ENCODE assay signal across 23 mouse cellular contexts in genomic region chr10:111471166-111471565, GRCm38 (mm10). TPM values are rescaled to one million over a fixed set of nuclear protein-coding genes. Genes with fewer than 3 reads are reported as not detected.
DNase-seq lines count a peak whose midpoint lies in the region; ATAC-seq and TF ChIP-seq lines count a peak whose summit lies in the region.
"Had no signal": no experiment of that assay in that cellular context is flagged by ENCODE, and none has a peak within 500 bp of the region (broad histone marks: within the 10 kb centered on the region; RNA-seq: fewer than 3 reads in every experiment).

No protein-coding gene starts in this region.

- TF ChIP-seq CTCF in liver, adult 2 months (IDR thresholded peaks at IDR 0.05; ENCODE audit: low read depth, low read length) = no peak

- H3K27me3 ChIP-seq in liver, adult 2 months (ENCODE audit: control insufficient read depth, insufficient read depth, low read length) = no peaks in the 10 kb centered on the region
- H3K27me3 ChIP-seq in liver, embryonic 12.5 days (replicated peaks) = no peaks in the 10 kb centered on the region
- H3K27me3 ChIP-seq: heart, embryonic 13.5 days; limb, embryonic 15.5 days; midbrain, embryonic 13.5 days; Patski had no signal

- DNase-seq in liver, adult 2 months (ENCODE audit: extremely low read depth, low read depth, low spot score) = peak; percentile 50
- peak; percentile 96 for DNase-seq in MEL-GATA-1-ER (ENCODE audit: extremely low read depth, low read depth)
- peak; percentile 16 to 28 for DNase-seq in monocyte, adult 2 months (ENCODE audit: low read depth in 1 of 2, low spot score in 2 of 2)
- peak; percentile 82 to 86 for DNase-seq in spleen, postnatal 36 days (ENCODE audit: low spot score in 2 of 2)
- no peak for DNase-seq in cerebellum, postnatal 36 days
- DNase-seq in kidney, adult 18-20 months = no peak
- DNase-seq in ovary, postnatal 36 days (ENCODE audit: low spot score) = no peak
- DNase-seq: adrenal gland, postnatal 10 days; cerebellum, adult 11 months; cerebellum, postnatal 10 days; gastrocnemius, adult 2 months; heart, postnatal 4 days; kidney, adult 11 months; kidney, postnatal 14 days; liver, postnatal 0 days; retina, postnatal 1 day; thymus, postnatal 36 days had no signal

- H3K9me3 ChIP-seq in liver, embryonic 12.5 days (replicated peaks) = no peaks in the 10 kb centered on the region
- H3K9me3 ChIP-seq: forebrain, embryonic 10.5 days; heart, embryonic 13.5 days; limb, embryonic 15.5 days; midbrain, embryonic 13.5 days had no signal

- no peak overlapping the region for H3K4me3 ChIP-seq in liver, adult 2 months (ENCODE audit: insufficient read depth, low read depth, low read length)
- H3K4me3 ChIP-seq in liver, embryonic 12.5 days = no peak overlapping the region
- H3K4me3 ChIP-seq: forebrain, embryonic 10.5 days; gastrocnemius, adult 2 months; heart, embryonic 13.5 days; limb, embryonic 15.5 days; midbrain, embryonic 13.5 days had no signal

- H3K4me1 ChIP-seq in liver, adult 2 months (ENCODE audit: control insufficient read depth, insufficient read depth, low read length) = peaks cover 3% of the 10 kb centered on the region; the same call in 1 of the 2 replicates
- H3K4me1 ChIP-seq in liver, embryonic 12.5 days = peaks cover 37% of the 10 kb centered on the region

- no peak overlapping the region for H3K4me2 ChIP-seq in liver, embryonic 12.5 days
- H3K4me2 ChIP-seq: heart, embryonic 13.5 days; limb, embryonic 15.5 days; midbrain, embryonic 13.5 days had no signal

- no peak overlapping the region for H3K27ac ChIP-seq in liver, adult 2 months (replicated peaks; ENCODE audit: insufficient read depth, low read depth, low read length)
- no peak overlapping the region for H3K27ac ChIP-seq in liver, embryonic 12.5 days
- H3K27ac ChIP-seq: gastrocnemius, adult 2 months; heart, embryonic 13.5 days; limb, embryonic 15.5 days had no signal

- ATAC-seq in liver, embryonic 12.5 days = no peak
- ATAC-seq: liver, postnatal 0 days; midbrain, embryonic 13.5 days; Patski had no signal

- WGBS in liver, adult 2 months = 61% methylated on average over 9 of the region's 9 CpGs
- WGBS in liver, embryonic 12.5 days (ENCODE audit: insufficient replicate concordance) = 49% methylated on average over 9 of the region's 9 CpGs

- TF ChIP-seq POLR2A in liver, adult 2 months (IDR thresholded peaks at IDR 0.05; ENCODE audit: extremely low read depth, insufficient read depth, low read length) = no peak

- H3K36me3 ChIP-seq in liver, adult 2 months (ENCODE audit: control insufficient read depth, insufficient read depth, low read length) = no peaks in the 10 kb centered on the region
- H3K36me3 ChIP-seq in liver, embryonic 12.5 days = peaks cover 9% of the 10 kb centered on the region
- H3K36me3 ChIP-seq: limb, embryonic 15.5 days; midbrain, embryonic 13.5 days had no signal

- H3K79me2 ChIP-seq in liver, adult 2 months (ENCODE audit: control insufficient read depth, insufficient read depth, low read length) = peaks cover 10% of the 10 kb centered on the region

- H3K9ac ChIP-seq in liver, adult 2 months (ENCODE audit: low read depth, low read length) = no peak overlapping the region
- H3K9ac ChIP-seq in liver, embryonic 12.5 days = no peak overlapping the region
- H3K9ac ChIP-seq: heart, embryonic 13.5 days; limb, embryonic 15.5 days; liver, postnatal 0 days; midbrain, embryonic 13.5 days had no signal

RNA-seq across cellular contexts. Expression of gene Nap1l1, which starts 1.9 kb away (rescaled TPM):
- 22.8 and 27.8 TPM in 2 replicates for total RNA-seq in liver, adult 2 months (2014; rRNA removed)
- 3.7 TPM in 2 replicates for polyA plus RNA-seq in liver, adult 2 months (2012; rRNA removed)
- polyA plus RNA-seq in liver, embryonic 12.5 days (2016; fragmentation: Nextera tagmentation; extraction: Ambion mirVana) = 174 and 178 TPM in 2 replicates

RNA-seq across cellular contexts. Expression of gene Phlda1, which starts 34.9 kb away (rescaled TPM):
- total RNA-seq in liver, adult 2 months (2014; rRNA removed) = 11.2 and 11.5 TPM in 2 replicates
- 30.2 and 51.0 TPM in 2 replicates for polyA plus RNA-seq in liver, adult 2 months (2012; rRNA removed)
- 6.5 and 7.4 TPM in 2 replicates for polyA plus RNA-seq in liver, embryonic 12.5 days (2016; fragmentation: Nextera tagmentation; extraction: Ambion mirVana)

Comparison
In these comparisons a context has a peak if more than half of its experiments do, and no peak if none do; other contexts are left out.
1. RNA of gene Nap1l1, which starts 1.9 kb away (polyA plus RNA-seq): 174 to 178 TPM in liver, embryonic 12.5 days; 3.7 TPM in liver, adult 2 months; every median in the first group is over 10 times any median in the second.
2. DNase-seq: peak in liver, adult 2 months (single experiment), MEL-GATA-1-ER (single experiment), monocyte, adult 2 months (2 of 2) and spleen, postnatal 36 days (2 of 2); none in cerebellum, postnatal 36 days (0 of 2), kidney, adult 18-20 months (single experiment) and ovary, postnatal 36 days (single experiment).